Mouse (Mus musculus) MEL (cell line): ENCODE measurements at regions not wholly inside any gene's neighbourhood (a gene's known extent, or its start where the extent isn't known, plus 50 kb on each side); places are given as distances from the start of the nearest gene placed in this dataset.

Experiments used
- BHLHE40 ChIP-seq: IDR thresholded peaks from 2 replicates; pipeline ENCODE4 v1.6.1; 2012; ENCODE audit warnings: low read depth, mild to moderate bottlenecking, inconsistent platforms, low read length, improper control_type of control experiment, borderline replicate concordance
- CHD2 ChIP-seq: IDR thresholded peaks from 2 replicates; pipeline ENCODE4 v1.6.1; 2011; ENCODE audit warnings: low read length, improper control_type of control experiment
- CTCF ChIP-seq, 3 experiments: IDR thresholded peaks in 2 of 3; conservative IDR thresholded peaks in 1 of 3; 2 replicates each; pipeline ENCODE4 v1.5.1; 2011 to 2012; ENCODE audit warnings: low read length in 3 of 3, low read depth in 2 of 3, mild to moderate bottlenecking in 2 of 3, improper control_type of control experiment in 1 of 3, inconsistent platforms in 1 of 3, mixed read lengths in 1 of 3, moderate library complexity in 1 of 3; ENCODE audit not compliant: control insufficient read depth in 1 of 3, insufficient read depth in 1 of 3, poor library complexity in 1 of 3, severe bottlenecking in 1 of 3
- HCFC1 ChIP-seq: IDR thresholded peaks from 2 replicates; pipeline ENCODE4 v1.6.1; 2012; ENCODE audit warnings: low read depth, mild to moderate bottlenecking, inconsistent platforms, low read length, improper control_type of control experiment, moderate library complexity
- JUND ChIP-seq: IDR thresholded peaks from 2 replicates; pipeline ENCODE4 v1.6.1; 2011; ENCODE audit warnings: low read depth, mild to moderate bottlenecking, improper control_type of control experiment, low read length
- KAT2A ChIP-seq: conservative IDR thresholded peaks from 2 replicates; pipeline ENCODE4 v1.6.1; 2012; ENCODE audit warnings: low read depth, low read length, improper control_type of control experiment, inconsistent platforms
- MAX ChIP-seq: IDR thresholded peaks from 2 replicates; pipeline ENCODE4 v1.6.1; 2011; ENCODE audit warnings: low read length, improper control_type of control experiment
- MXI1 ChIP-seq: IDR thresholded peaks from 2 replicates; pipeline ENCODE4 v1.6.1; 2011; ENCODE audit warnings: mild to moderate bottlenecking, low read depth, low read length, improper control_type of control experiment
- POLR2A ChIP-seq, 2 experiments: IDR thresholded peaks; 2 replicates each; pipeline ENCODE4 v1.6.1; 2011 to 2012; ENCODE audit warnings: low read length in 2 of 2, mild to moderate bottlenecking in 2 of 2, control low read depth in 1 of 2, improper control_type of control experiment in 1 of 2, low read depth in 1 of 2, moderate library complexity in 1 of 2; ENCODE audit not compliant: control insufficient read depth in 1 of 2, insufficient read depth in 1 of 2, poor library complexity in 1 of 2
- POLR2AphosphoS2 ChIP-seq: IDR thresholded peaks from 2 replicates; pipeline ENCODE4 v1.6.1; 2011; ENCODE audit warnings: low read length, improper control_type of control experiment
- POLR2AphosphoS5 ChIP-seq: IDR thresholded peaks from 2 replicates; pipeline ENCODE4 v1.6.1; 2012; ENCODE audit warnings: low read depth, borderline replicate concordance, mild to moderate bottlenecking, inconsistent platforms, low read length, moderate library complexity, mixed read lengths
- TAL1 ChIP-seq: IDR thresholded peaks from 2 replicates; pipeline ENCODE4 v1.6.1; 2012; ENCODE audit warnings: mild to moderate bottlenecking, inconsistent platforms, low read length, moderate library complexity, mixed read lengths
- USF1 ChIP-seq: IDR thresholded peaks from 2 replicates; pipeline ENCODE4 v1.6.1; 2014; ENCODE audit warnings: low read depth, mild to moderate bottlenecking, inconsistent platforms, low read length, improper control_type of control experiment, moderate library complexity
- ZNF384 ChIP-seq: IDR thresholded peaks from 2 replicates; pipeline ENCODE4 v1.6.1; 2012; ENCODE audit warnings: low read depth, mild to moderate bottlenecking, inconsistent platforms, low read length, improper control_type of control experiment

- TF ChIP-seq CTCF (IDR thresholded peaks at IDR 0.05 in 2 of 3, conservative IDR thresholded peaks at IDR 0.05 in 1 of 3; ENCODE audit: control insufficient read depth in 1 of 3, insufficient read depth in 1 of 3, low read depth in 2 of 3, low read length in 3 of 3, poor library complexity in 1 of 3, severe bottlenecking in 1 of 3) = no peak
- TF ChIP-seq TAL1 = no peak
- TF ChIP-seq POLR2A (IDR thresholded peaks at IDR 0.05; ENCODE audit: control insufficient read depth in 1 of 2, insufficient read depth in 1 of 2, low read depth in 1 of 2, low read length in 2 of 2, poor library complexity in 1 of 2) = no peak
- TF ChIP-seq KAT2A = no peak
- no peak for TF ChIP-seq HCFC1
- TF ChIP-seq MAX = no peak
- no peak for TF ChIP-seq BHLHE40
- no peak for TF ChIP-seq POLR2AphosphoS5
- TF ChIP-seq POLR2AphosphoS2 = no peak
- TF ChIP-seq CHD2 = no peak
- TF ChIP-seq JUND = no peak
- no peak for TF ChIP-seq ZNF384
- TF ChIP-seq MXI1 = no peak
- no peak for TF ChIP-seq USF1
Observed at GRCm38 (mm10) chr16:55547095-55547494, 249.3 kb upstream of the Zpld1 start.
